Mouse (Mus musculus): ENCODE results near the gene Tsga13. TPM values are rescaled to one million over a fixed set of nuclear protein-coding genes. Genes with fewer than 3 reads are reported as not detected.
A peak's percentile ranks its signal among the peaks of the same experiment; 100 is the strongest.

Tsga13 gene
- polyA plus RNA-seq (2015; fragmentation: Nextera tagmentation; extraction: Ambion mirVana) = 0.19 TPM in 1 of 2 replicates, not detected in the other

- H3K9me3 ChIP-seq = no peaks in the 10 kb centered on the region
- H3K27me3 ChIP-seq (replicated peaks) = no peaks in the 10 kb centered on the region
- 93% methylated on average over 2 of the region's 2 CpGs for WGBS
- H3K27ac ChIP-seq = no peak within 1 kb of the TSS
- H3K4me1 ChIP-seq (replicated peaks) = no peaks in the 10 kb centered on the region
- no peak within 1 kb of the TSS for H3K4me2 ChIP-seq (replicated peaks)
- H3K9ac ChIP-seq = no peak within 1 kb of the TSS
- no peaks in the 10 kb centered on the region for H3K36me3 ChIP-seq
- no peak for ATAC-seq
- H3K4me3 ChIP-seq (replicated peaks) = no peak within 1 kb of the TSS
These were observed at the start of gene Tsga13 for GRCm38 (mm10) chr6:30915473-30915872. TSS of gene Tsga13 (minus strand) at chr6:30915573.

- Histone ChIP-seq H3K4me2 (replicated peaks) (peak within 1 kb of the TSS; percentile 95), H3K36me3 (0 out of 2 replicates have a peak, but pooled peaks cover 3% of the 10 kb centered on the region), H3K27me3 (replicated peaks) (peaks cover 33% of the 10 kb centered on the region), H3K9me3 (peaks cover 17% of the 10 kb centered on the region), H3K4me3 (replicated peaks) (peak within 1 kb of the TSS; percentile 62), H3K9ac (peak within 1 kb of the TSS; percentile 32), H3K4me1 (replicated peaks) (peaks cover 3% of the 10 kb centered on the region; the same call in 1 of the 2 replicates), H3K27ac (no peak within 1 kb of the TSS)
- under 1% methylated on average over 71 of the region's 75 CpGs for WGBS
- ATAC-seq = peak; percentile 71
These were observed 43.6 kb upstream of the Tsga13 start, which contains the start of gene Klf14 for GRCm38 (mm10) chr6:30958736-30959540. TSS of gene Klf14 (minus strand) at chr6:30959078.

- Histone ChIP-seq H3K36me3 (0 out of 2 replicates have a peak, but pooled peaks cover 3% of the 10 kb centered on the region), H3K27ac (no peak overlapping the region), H3K27me3 (replicated peaks) (peaks cover 33% of the 10 kb centered on the region), H3K4me2 (replicated peaks) (peak overlapping the region; percentile 95), H3K9me3 (peaks cover 17% of the 10 kb centered on the region), H3K4me1 (replicated peaks) (peaks cover 3% of the 10 kb centered on the region; the same call in 1 of the 2 replicates), H3K9ac (peak overlapping the region; percentile 32; the same call in 1 of the 2 replicates), H3K4me3 (replicated peaks) (peak overlapping the region; percentile 62)
- WGBS = 6% methylated on average over 83 of the region's 84 CpGs
- no peak; the same call in 1 of the 2 replicates for ATAC-seq
These were observed 42.7 kb upstream of the Tsga13 start for GRCm38 (mm10) chr6:30957784-30958735.

- H3K36me3 ChIP-seq = no peaks in the 10 kb centered on the region
- H3K4me1 ChIP-seq (replicated peaks) = no peaks in the 10 kb centered on the region
- no peaks in the 10 kb centered on the region for H3K9me3 ChIP-seq
- no peak overlapping the region for H3K9ac ChIP-seq
- WGBS = 37% methylated on average over 5 of the region's 5 CpGs
- no peaks in the 10 kb centered on the region for H3K27me3 ChIP-seq (replicated peaks)
- H3K4me2 ChIP-seq (replicated peaks) = no peak overlapping the region
- no peak for ATAC-seq
- no peak overlapping the region for H3K27ac ChIP-seq
- H3K4me3 ChIP-seq (replicated peaks) = no peak overlapping the region
These were observed 23.9 kb upstream of the Tsga13 start for GRCm38 (mm10) chr6:30939264-30939663.

GRCm38 (mm10) chr6:30922821-30923220 lies 7.4 kb upstream of the Tsga13 start:
- H3K4me1 ChIP-seq (replicated peaks) = no peaks in the 10 kb centered on the region
- H3K4me2 ChIP-seq (replicated peaks) = no peak overlapping the region
- no peaks in the 10 kb centered on the region for H3K9me3 ChIP-seq
- no peak overlapping the region for H3K9ac ChIP-seq
- no peaks in the 10 kb centered on the region for H3K27me3 ChIP-seq (replicated peaks)
- H3K27ac ChIP-seq = no peak overlapping the region
- 47% methylated on average over 2 of the region's 2 CpGs for WGBS
- no peak for ATAC-seq
- no peaks in the 10 kb centered on the region for H3K36me3 ChIP-seq
- no peak overlapping the region for H3K4me3 ChIP-seq (replicated peaks)

- Histone ChIP-seq H3K27ac (no peak overlapping the region), H3K4me3 (replicated peaks) (no peak overlapping the region), H3K4me2 (replicated peaks) (no peak overlapping the region), H3K9ac (no peak overlapping the region), H3K4me1 (replicated peaks) (no peaks in the 10 kb centered on the region), H3K27me3 (replicated peaks) (no peaks in the 10 kb centered on the region), H3K9me3 (no peaks in the 10 kb centered on the region), H3K36me3 (no peaks in the 10 kb centered on the region)
- 77% methylated on average over 10 of the region's 11 CpGs for WGBS
- no peak for ATAC-seq
These were observed 6.5 kb upstream of the Tsga13 start for GRCm38 (mm10) chr6:30921826-30922225.

GRCm38 (mm10) chr6:30920834-30921675 lies 5.7 kb upstream of the Tsga13 start:
- H3K4me3 ChIP-seq (replicated peaks) = 0 out of 2 replicates have a peak overlapping the region, but pooled peaks have one; percentile 3
- H3K4me1 ChIP-seq (replicated peaks) = no peaks in the 10 kb centered on the region
- ATAC-seq = no peak
- no peaks in the 10 kb centered on the region for H3K27me3 ChIP-seq (replicated peaks)
- peak overlapping the region; percentile 48 for H3K4me2 ChIP-seq (replicated peaks)
- H3K9me3 ChIP-seq = no peaks in the 10 kb centered on the region
- no peak overlapping the region for H3K9ac ChIP-seq
- WGBS = 54% methylated on average over 21 of the region's 21 CpGs
- H3K36me3 ChIP-seq = no peaks in the 10 kb centered on the region
- H3K27ac ChIP-seq = no peak overlapping the region

- H3K9ac ChIP-seq = no peak overlapping the region
- no peaks in the 10 kb centered on the region for H3K36me3 ChIP-seq
- 47% methylated on average over 3 of the region's 3 CpGs for WGBS
These were observed 7.4 kb downstream of the Tsga13 start for GRCm38 (mm10) chr6:30907970-30908369.

GRCm38 (mm10) chr6:30904911-30905310 lies 10.5 kb downstream of the Tsga13 start:
- no peak for ATAC-seq
- H3K4me2 ChIP-seq (replicated peaks) = no peak overlapping the region
- 68% methylated on average over 5 of the region's 5 CpGs for WGBS
- no peak overlapping the region for H3K9ac ChIP-seq
- H3K4me3 ChIP-seq (replicated peaks) = no peak overlapping the region
- no peaks in the 10 kb centered on the region for H3K4me1 ChIP-seq (replicated peaks)
- H3K36me3 ChIP-seq = no peaks in the 10 kb centered on the region
- no peaks in the 10 kb centered on the region for H3K9me3 ChIP-seq
- no peaks in the 10 kb centered on the region for H3K27me3 ChIP-seq (replicated peaks)
- no peak overlapping the region for H3K27ac ChIP-seq

More at GRCm38 (mm10) chr6:30907970-30908369, 7.4 kb downstream of the Tsga13 start:
- Histone ChIP-seq H3K4me3 (replicated peaks) (no peak overlapping the region), H3K27ac (no peak overlapping the region), H3K4me1 (replicated peaks) (no peaks in the 10 kb centered on the region), H3K27me3 (replicated peaks) (no peaks in the 10 kb centered on the region), H3K4me2 (replicated peaks) (no peak overlapping the region), H3K9me3 (no peaks in the 10 kb centered on the region)
- ATAC-seq = no peak

GRCm38 (mm10) chr6:30904033-30904432 lies 11.3 kb downstream of the Tsga13 start:
- H3K36me3 ChIP-seq = no peaks in the 10 kb centered on the region
- H3K9me3 ChIP-seq = no peaks in the 10 kb centered on the region
- no peak overlapping the region for H3K4me2 ChIP-seq (replicated peaks)
- no peak for ATAC-seq
- no peaks in the 10 kb centered on the region for H3K27me3 ChIP-seq (replicated peaks)
- H3K4me1 ChIP-seq (replicated peaks) = no peaks in the 10 kb centered on the region
- WGBS = 42% methylated on average over 3 of the region's 3 CpGs
- H3K27ac ChIP-seq = no peak overlapping the region
- H3K9ac ChIP-seq = no peak overlapping the region
- H3K4me3 ChIP-seq (replicated peaks) = no peak overlapping the region

- Histone ChIP-seq H3K36me3 (no peaks in the 10 kb centered on the region), H3K4me3 (replicated peaks) (no peak overlapping the region), H3K9ac (no peak overlapping the region), H3K4me1 (replicated peaks) (no peaks in the 10 kb centered on the region; the same call in 1 of the 2 replicates), H3K4me2 (replicated peaks) (no peak overlapping the region), H3K27ac (no peak overlapping the region), H3K9me3 (no peaks in the 10 kb centered on the region), H3K27me3 (replicated peaks) (no peaks in the 10 kb centered on the region)
- ATAC-seq = no peak
- 72% methylated on average over 6 of the region's 6 CpGs for WGBS
These were observed 17.9 kb downstream of the Tsga13 start for GRCm38 (mm10) chr6:30897520-30897919.

All from intestine, embryonic 15.5 days (tissue).